Mouse (Mus musculus) yolk sac, embryonic 10.5 days (tissue): ENCODE results near the gene Gm5128.
"Not testable (repeated sequence)": the region's sequence is repeated elsewhere in the genome, so short reads cannot be mapped to it uniquely, and the experiment has no call there.

Experiments
- DNase-seq: peaks from one replicate; pipeline ENCODE4 v3.0.0-alpha.2; 2017; ENCODE audit warnings: low spot score

Gene Gm5128

DNA sequence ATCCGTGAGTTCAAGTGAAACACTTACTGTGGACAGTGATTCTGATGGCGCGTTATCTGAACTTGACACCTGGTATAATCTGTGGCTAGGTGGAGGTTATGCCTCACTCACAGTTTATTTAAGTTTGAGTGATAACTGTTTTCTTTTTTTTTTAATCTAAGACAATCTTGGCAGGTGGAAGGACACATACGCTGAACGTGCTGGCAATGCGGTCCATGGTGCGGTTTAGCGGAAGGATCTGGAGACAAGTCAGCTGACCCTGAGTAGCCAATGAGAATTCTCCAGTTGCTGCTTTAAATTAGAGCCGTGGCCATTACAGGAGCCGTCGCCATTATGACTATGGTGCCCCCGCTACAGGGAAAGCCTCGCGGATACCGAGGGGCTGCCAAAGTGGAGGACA, at the start of gene Gm5128:
TSS of gene Gm5128 (plus strand) at position 301 of the 400 bp plus-strand sequence.
- not testable (repeated sequence) for DNase-seq

DNA sequence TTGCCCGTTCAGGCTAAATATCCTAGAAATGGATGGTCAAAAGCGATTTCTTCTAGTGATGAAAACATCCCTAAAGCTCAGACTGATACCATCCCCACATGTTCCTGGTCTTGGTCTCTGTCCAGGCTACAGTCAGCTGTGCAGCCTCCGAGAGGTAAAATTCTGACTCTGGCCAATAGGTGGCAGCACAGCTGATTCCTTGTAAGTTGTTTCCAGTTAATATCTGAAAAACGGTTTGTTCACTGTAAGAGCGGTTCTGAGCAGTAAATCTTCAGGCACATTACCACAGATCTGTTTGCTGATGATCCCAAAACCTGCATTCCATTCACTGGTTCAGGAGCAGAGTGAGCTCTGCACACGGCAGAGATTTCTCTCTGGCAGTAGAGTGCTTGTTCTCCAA, 12.4 kb upstream of the Gm5128 start:
- DNase-seq: not testable (repeated sequence)

- not testable (repeated sequence) for DNase-seq
Measured at GRCm38 (mm10) chrX:135361943-135362342, 11.1 kb upstream of the Gm5128 start.

GRCm38 (mm10) chrX:135403578-135403977, 30.5 kb downstream of the Gm5128 start:
- not testable (repeated sequence) for DNase-seq

DNA sequence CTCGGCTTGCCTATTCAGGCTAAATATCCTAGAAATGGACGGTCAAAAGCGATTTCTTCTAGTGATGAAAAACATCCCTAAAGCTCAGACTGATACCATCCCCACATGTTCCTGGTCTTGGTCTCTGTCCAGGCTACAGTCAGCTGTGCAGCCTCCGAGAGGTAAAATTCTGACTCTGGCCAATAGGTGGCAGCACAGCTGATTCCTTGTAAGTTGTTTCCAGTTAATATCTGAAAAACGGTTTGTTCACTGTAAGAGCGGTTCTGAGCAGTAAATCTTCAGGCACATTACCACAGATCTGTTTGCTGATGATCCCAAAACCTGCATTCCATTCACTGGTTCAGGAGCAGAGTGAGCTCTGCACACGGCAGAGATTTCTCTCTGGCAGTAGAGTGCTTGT, 48.1 kb downstream of the Gm5128 start:
- not testable (repeated sequence) for DNase-seq

DNA sequence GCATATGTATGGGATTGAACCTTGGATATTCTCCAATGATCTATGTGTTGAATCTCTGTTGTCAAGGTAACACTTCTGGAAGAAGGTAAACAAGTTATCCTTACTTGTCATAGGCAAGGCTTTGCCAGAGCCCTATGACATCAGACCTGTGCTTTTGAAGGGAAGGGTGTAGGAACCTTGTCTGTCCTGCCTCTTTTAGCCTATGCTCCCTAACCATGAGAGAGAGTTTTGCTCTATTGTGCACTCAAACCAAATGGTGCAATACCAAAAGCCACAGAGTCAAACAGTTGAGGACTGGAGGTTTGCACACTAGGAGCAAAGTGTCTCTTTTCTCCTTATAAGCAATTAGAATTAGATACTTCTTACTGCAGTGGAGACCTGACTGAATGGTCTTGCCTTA, 48.7 kb downstream of the Gm5128 start:
- DNase-seq: not testable (repeated sequence)

DNA sequence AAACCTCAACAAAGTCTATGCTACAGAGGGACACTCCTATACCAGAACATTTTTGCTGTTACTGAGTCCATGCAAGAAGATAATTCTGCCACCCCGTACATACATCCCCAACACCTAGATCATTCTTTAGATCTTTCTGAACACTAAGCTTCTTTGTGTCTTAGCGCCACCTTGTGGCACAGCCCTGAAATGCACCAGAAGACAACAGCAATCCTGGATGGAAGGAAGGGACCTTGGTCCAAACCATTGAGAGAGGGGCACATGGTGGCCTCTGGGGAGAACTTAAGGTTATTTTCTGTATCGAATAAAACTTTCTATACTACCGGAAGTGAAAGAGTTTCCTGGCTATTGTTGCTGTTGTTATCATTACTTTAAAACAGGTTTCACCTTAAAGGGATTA, 49.4 kb downstream of the Gm5128 start:
- not testable (repeated sequence) for DNase-seq
